9 mouse cellular contexts compared by ENCODE assay signal in genomic region chr4:117346025-117346424, GRCm38 (mm10).
DNase-seq lines count a peak whose midpoint lies in the region; ATAC-seq and TF ChIP-seq lines count a peak whose summit lies in the region.
"Had no signal": no experiment of that assay in that cellular context is flagged by ENCODE, and none has a peak within 500 bp of the region (broad histone marks: within the 10 kb centered on the region; RNA-seq: fewer than 3 reads in every experiment).

No protein-coding gene starts in this region.

- no peak overlapping the region for H3K4me3 ChIP-seq in neural tube, embryonic 11.5 days (ENCODE audit: low read depth, low read length)
- no peak overlapping the region for H3K4me3 ChIP-seq in neural tube, embryonic 15.5 days (replicated peaks)
- H3K4me3 ChIP-seq in layer of hippocampus, adult 2 months, result no peak overlapping the region
- H3K4me3 ChIP-seq in myocyte, result no peak overlapping the region
- H3K4me3 ChIP-seq: heart, embryonic 15.5 days had no signal

- no peak overlapping the region for H3ac ChIP-seq in myocyte (ENCODE audit: control insufficient read depth, insufficient read length)

- no peaks in the 10 kb centered on the region for H3K4me1 ChIP-seq in neural tube, embryonic 11.5 days (ENCODE audit: control insufficient read depth, insufficient read depth, low read length)
- peaks cover 25% of the 10 kb centered on the region for H3K4me1 ChIP-seq in neural tube, embryonic 15.5 days
- H3K4me1 ChIP-seq: heart, embryonic 15.5 days had no signal

- DNase-seq in cerebellum, adult 8-10 months, result peak; percentile 8
- no peak for DNase-seq in cerebellum, adult 11 months
- peak; percentile 38 for DNase-seq in neural tube, embryonic 11.5 days (ENCODE audit: low spot score)
- DNase-seq in embryo, embryonic 11 days, result peak; percentile 69
- peak in 1 of 2 experiments; percentile 38 for DNase-seq in layer of hippocampus, adult 2 months (ENCODE audit: low spot score in 2 of 2)
- no peak for DNase-seq in frontal cortex, postnatal 14 days (ENCODE audit: low spot score in 2 of 2)

- H3K4me2 ChIP-seq in neural tube, embryonic 11.5 days (ENCODE audit: low read depth), result no peak overlapping the region
- H3K4me2 ChIP-seq in neural tube, embryonic 15.5 days, result no peak overlapping the region
- no peak overlapping the region for H3K4me2 ChIP-seq in myocyte (ENCODE audit: low read depth)
- H3K4me2 ChIP-seq: heart, embryonic 15.5 days had no signal

- H3K27me3 ChIP-seq in neural tube, embryonic 11.5 days (ENCODE audit: control insufficient read depth, insufficient read depth, low read length), result peaks cover 20% of the 10 kb centered on the region
- H3K27me3 ChIP-seq in neural tube, embryonic 15.5 days (replicated peaks), result peaks cover 70% of the 10 kb centered on the region
- peaks cover 6% of the 10 kb centered on the region for H3K27me3 ChIP-seq in myocyte (ENCODE audit: control insufficient read depth, insufficient read depth, insufficient read length)

- no peaks in the 10 kb centered on the region for H3K79me2 ChIP-seq in myocyte (ENCODE audit: control insufficient read depth, insufficient read depth)

- no peak overlapping the region for H3K9ac ChIP-seq in neural tube, embryonic 11.5 days (ENCODE audit: low read length)
- H3K9ac ChIP-seq in neural tube, embryonic 15.5 days (replicated peaks), result no peak overlapping the region
- H3K9ac ChIP-seq: heart, embryonic 15.5 days had no signal

- no peaks in the 10 kb centered on the region for H3K36me3 ChIP-seq in neural tube, embryonic 11.5 days (ENCODE audit: control insufficient read depth, insufficient read depth, low read length)
- H3K36me3 ChIP-seq in neural tube, embryonic 15.5 days, result no peaks in the 10 kb centered on the region
- H3K36me3 ChIP-seq in myocyte (ENCODE audit: control insufficient read depth, insufficient read depth), result no peaks in the 10 kb centered on the region
- H3K36me3 ChIP-seq: heart, embryonic 15.5 days had no signal

- no peaks in the 10 kb centered on the region for H3K9me3 ChIP-seq in neural tube, embryonic 11.5 days (ENCODE audit: control insufficient read depth, low read length)
- no peaks in the 10 kb centered on the region for H3K9me3 ChIP-seq in neural tube, embryonic 15.5 days (replicated peaks)
- H3K9me3 ChIP-seq: heart, embryonic 15.5 days had no signal

- no peak for ATAC-seq in neural tube, embryonic 11.5 days (ENCODE audit: insufficient read depth, low FRiP score, low TSS enrichment)
- ATAC-seq in neural tube, embryonic 15.5 days (ENCODE audit: low FRiP score), result no peak

- no peak overlapping the region for H3K27ac ChIP-seq in neural tube, embryonic 11.5 days (ENCODE audit: low read depth, low read length)
- no peak overlapping the region for H3K27ac ChIP-seq in neural tube, embryonic 15.5 days (replicated peaks)
- H3K27ac ChIP-seq in layer of hippocampus, adult 2 months, result no peak overlapping the region
- H3K27ac ChIP-seq: heart, embryonic 15.5 days had no signal

- peak; percentile 85 for TF ChIP-seq CTCF in layer of hippocampus, adult 2 months (conservative IDR thresholded peaks at IDR 0.05)

- no peak for TF ChIP-seq POLR2A in myocyte (IDR thresholded peaks at IDR 0.05; ENCODE audit: insufficient read length, low read depth)

- 50% methylated on average over 6 of the region's 6 CpGs for WGBS in neural tube, embryonic 11.5 days
- 45% methylated on average over 6 of the region's 6 CpGs for WGBS in neural tube, embryonic 15.5 days

TF ChIP-seq in myocyte, 11 proteins besides CTCF, POLR2A, EP300 and RAD21:
- TF ChIP-seq POLR2AphosphoS2 (IDR thresholded peaks at IDR 0.05; ENCODE audit: insufficient read length, low read depth), result no peak
- no peak for TF ChIP-seq REST (IDR thresholded peaks at IDR 0.05; ENCODE audit: insufficient read depth, insufficient read length)
- TF ChIP-seq TCF3 (IDR thresholded peaks at IDR 0.05; ENCODE audit: insufficient read length, low read depth), result no peak
- peak in 1 of 3 experiments; percentile 2 for TF ChIP-seq MYOG (IDR thresholded peaks at IDR 0.05; ENCODE audit: control insufficient read depth in 1 of 3, insufficient read depth in 1 of 3, insufficient read length in 2 of 3, low read depth in 2 of 3)
- TF ChIP-seq MYOD1 (IDR thresholded peaks at IDR 0.05; ENCODE audit: control insufficient read depth in 1 of 3, insufficient read length in 2 of 3, low read depth in 2 of 3), result no peak
- no peak for TF ChIP-seq CEBPB (IDR thresholded peaks at IDR 0.05; ENCODE audit: insufficient read depth, poor library complexity, severe bottlenecking)
- TF ChIP-seq USF1 (IDR thresholded peaks at IDR 0.05; ENCODE audit: low read depth), result peak; percentile 42
- no peak for TF ChIP-seq MAX (IDR thresholded peaks at IDR 0.05; ENCODE audit: low read depth)
- no peak for TF ChIP-seq E2F4 (IDR thresholded peaks at IDR 0.05; ENCODE audit: insufficient read depth)
- TF ChIP-seq TCF12 (IDR thresholded peaks at IDR 0.05; ENCODE audit: insufficient read depth, poor library complexity, severe bottlenecking), result no peak
- no peak for TF ChIP-seq SRF (IDR thresholded peaks at IDR 0.05; ENCODE audit: control insufficient read depth, insufficient read length, low read depth)

Comparison
In these comparisons a context has a peak if more than half of its experiments do, and no peak if none do; other contexts are left out.
1. DNase-seq: peak in cerebellum, adult 8-10 months (single experiment), neural tube, embryonic 11.5 days (single experiment) and embryo, embryonic 11 days (single experiment); none in cerebellum, adult 11 months (single experiment) and frontal cortex, postnatal 14 days (0 of 2).